ENCODE assay signal across 21 mouse cellular contexts in the genomic region with DNA sequence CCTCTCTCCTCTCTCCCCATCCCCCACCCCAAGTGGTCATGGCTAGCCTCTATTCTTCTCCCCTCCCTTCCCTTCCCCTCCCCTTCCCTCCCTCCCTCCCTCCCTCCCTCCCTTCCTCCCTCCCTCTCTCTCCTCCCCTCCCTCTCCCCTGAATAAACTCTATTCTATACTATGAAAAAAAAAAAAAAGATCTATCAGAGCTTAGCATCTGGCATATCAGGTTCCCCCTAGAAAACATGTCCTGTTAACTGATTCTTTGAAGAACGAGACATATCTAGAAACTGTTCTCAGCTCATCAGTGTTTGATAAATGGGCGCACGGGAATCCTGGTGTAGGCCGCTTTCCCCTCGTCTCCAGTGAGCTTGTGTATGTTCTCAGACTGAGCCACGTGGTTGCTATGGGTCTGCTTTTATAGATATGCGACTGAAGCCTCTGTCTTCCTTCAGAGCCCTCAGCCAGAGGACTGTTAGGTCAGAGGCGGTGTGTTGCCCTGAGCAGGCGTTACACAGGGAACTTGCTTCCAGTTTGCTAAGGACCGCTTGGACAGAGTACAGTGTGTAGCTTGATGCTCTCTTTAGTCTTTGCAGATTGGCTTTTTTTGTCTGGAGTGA.
A peak's percentile ranks its signal among the peaks of the same experiment; 100 is the strongest.
DNase-seq lines count a peak whose midpoint lies in the region; ATAC-seq lines count a peak whose summit lies in the region.
"Had no signal": no experiment of that assay in that cellular context is flagged by ENCODE, and none has a peak within 500 bp of the region (broad histone marks: within the 10 kb centered on the region; RNA-seq: fewer than 3 reads in every experiment).

No protein-coding gene starts in this region.

- no peak; the same call in 1 of the 2 replicates for ATAC-seq in heart, embryonic 16.5 days (replicated peaks; ENCODE audit: extremely low read depth, insufficient read depth, low FRiP score)
- peak; percentile 86 for ATAC-seq in liver, embryonic 11.5 days (replicated peaks; ENCODE audit: low FRiP score)
- peak; percentile 96 for ATAC-seq in megakaryocyte-erythroid progenitor cell, adult 5-6 weeks (replicated peaks; ENCODE audit: low FRiP score, low TSS enrichment, poor library complexity, severe bottlenecking)
- ATAC-seq: forebrain, postnatal 0 days; hindbrain, postnatal 0 days; midbrain, embryonic 16.5 days had no signal

- 44% methylated on average over 10 of the region's 10 CpGs for WGBS in heart, embryonic 16.5 days
- WGBS in liver, embryonic 11.5 days: 29% methylated on average over 10 of the region's 10 CpGs

- no peak overlapping the region for H3K9ac ChIP-seq in heart, embryonic 16.5 days (ENCODE audit: low read length)
- peak overlapping the region; percentile 23; the same call in 1 of the 2 replicates for H3K9ac ChIP-seq in liver, embryonic 11.5 days (ENCODE audit: low read depth, low read length)
- H3K9ac ChIP-seq: embryonic facial prominence, embryonic 13.5 days; forebrain, postnatal 0 days; lung, embryonic 15.5 days had no signal

- intact Hi-C loops in heart, postnatal 14 days (cut with DNase I): no loop called here

- H3K4me2 ChIP-seq in heart, embryonic 16.5 days (ENCODE audit: low read depth, low read length): no peak overlapping the region
- peak overlapping the region; percentile 54 for H3K4me2 ChIP-seq in liver, embryonic 11.5 days
- H3K4me2 ChIP-seq: embryonic facial prominence, embryonic 13.5 days; lung, embryonic 15.5 days had no signal

- peaks cover 10% of the 10 kb centered on the region for H3K4me1 ChIP-seq in heart, embryonic 16.5 days (ENCODE audit: control insufficient read depth, insufficient read depth, low read length)
- H3K4me1 ChIP-seq in liver, embryonic 11.5 days (replicated peaks; ENCODE audit: control insufficient read depth, insufficient read depth, low read length): peaks cover 29% of the 10 kb centered on the region
- H3K4me1 ChIP-seq: lung, embryonic 15.5 days had no signal

- H3K27ac ChIP-seq in heart, embryonic 16.5 days (ENCODE audit: low read length): peak overlapping the region; percentile 4; the same call in 1 of the 2 replicates
- peak overlapping the region; percentile 62 for H3K27ac ChIP-seq in liver, embryonic 11.5 days (ENCODE audit: low read depth, low read length)
- H3K27ac ChIP-seq: embryonic facial prominence, embryonic 13.5 days; gastrocnemius, adult 2 months; hindbrain, postnatal 0 days; lung, embryonic 15.5 days had no signal

- H3K36me3 ChIP-seq in heart, embryonic 16.5 days (ENCODE audit: control insufficient read depth, insufficient read depth): no peaks in the 10 kb centered on the region; the same call in 1 of the 2 replicates
- peaks cover 2% of the 10 kb centered on the region; the same call in 1 of the 2 replicates for H3K36me3 ChIP-seq in liver, embryonic 11.5 days (ENCODE audit: control insufficient read depth, insufficient read depth, low read length)

- H3K27me3 ChIP-seq in heart, embryonic 16.5 days (ENCODE audit: control insufficient read depth, insufficient read depth, low read length): no peaks in the 10 kb centered on the region
- no peaks in the 10 kb centered on the region for H3K27me3 ChIP-seq in liver, embryonic 11.5 days (replicated peaks; ENCODE audit: control insufficient read depth, insufficient read depth, low read length)
- H3K27me3 ChIP-seq: embryonic facial prominence, embryonic 13.5 days; lung, embryonic 15.5 days had no signal

- DNase-seq in heart, postnatal 14 days: no peak
- DNase-seq in c-Kit-positive CD71-positive TER-119-negative erythroid progenitor cells, embryonic 14.5 days (ENCODE audit: low read depth): peak; percentile 70
- DNase-seq in liver, embryonic 11.5 days (ENCODE audit: low spot score): no peak
- DNase-seq in thymus, adult 18-20 months: no peak
- no peak for DNase-seq in gastrocnemius, postnatal 10 days
- DNase-seq: adrenal gland, adult 2 months; cerebellum, adult 11 months; cerebellum, postnatal 25 days; forebrain, postnatal 0 days; gastrocnemius, adult 2 months; kidney, adult 11 months; kidney, postnatal 25 days; layer of hippocampus, adult 9-11 months; retina, postnatal 1 day; right cerebral cortex, postnatal 4 days had no signal

- H3K9me3 ChIP-seq in heart, embryonic 16.5 days (replicated peaks; ENCODE audit: control insufficient read depth, low read length): no peaks in the 10 kb centered on the region
- H3K9me3 ChIP-seq in liver, embryonic 11.5 days (ENCODE audit: control insufficient read depth, low read length): no peaks in the 10 kb centered on the region
- H3K9me3 ChIP-seq: embryonic facial prominence, embryonic 13.5 days; lung, embryonic 15.5 days had no signal

- H3K4me3 ChIP-seq in heart, embryonic 16.5 days (ENCODE audit: low read length): no peak overlapping the region
- H3K4me3 ChIP-seq in liver, embryonic 11.5 days (ENCODE audit: low read depth, low read length): no peak overlapping the region
- H3K4me3 ChIP-seq: embryonic facial prominence, embryonic 13.5 days; gastrocnemius, adult 2 months; lung, embryonic 15.5 days had no signal
